Mouse (Mus musculus): ENCODE results near the gene Appl1. TPM values are rescaled to one million over a fixed set of nuclear protein-coding genes. Genes with fewer than 3 reads are reported as not detected.

Appl1 gene
- polyA plus RNA-seq, 1 experiment from 2014 or later: 26.1 TPM

DNA sequence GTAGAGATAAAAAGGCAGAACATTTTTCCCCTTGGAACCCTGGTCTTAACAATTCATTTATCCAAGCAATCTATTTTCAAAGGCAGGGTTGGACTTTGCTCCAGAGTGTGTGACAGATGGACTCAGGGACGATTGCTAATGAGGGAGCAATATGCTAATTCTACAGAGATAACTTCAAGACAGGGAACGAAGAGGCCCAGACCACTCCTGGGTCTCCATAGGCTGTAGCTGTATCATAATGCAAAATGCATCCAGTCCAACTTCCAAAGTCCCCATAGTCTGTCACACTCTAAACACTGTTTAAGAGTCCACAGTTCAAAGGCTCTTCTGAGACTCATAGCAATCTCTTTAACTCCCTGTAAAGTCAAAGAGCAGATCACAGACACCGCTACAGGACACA is 83.8 kb downstream of the Appl1 start:
- no peaks in the 10 kb centered on the region for H3K4me1 ChIP-seq
- no peak for DNase-seq (ENCODE audit: low spot score)
- no peak overlapping the region for H3K27ac ChIP-seq (replicated peaks)
- no peaks in the 10 kb centered on the region for H3K27me3 ChIP-seq (ENCODE audit: low read depth, poor library complexity, severe bottlenecking)
- no peak overlapping the region for H3K4me3 ChIP-seq
- 78% methylated on average over 3 of the region's 3 CpGs for WGBS
- no peaks in the 10 kb centered on the region for H3K36me3 ChIP-seq
- no peaks in the 10 kb centered on the region for H3K9me3 ChIP-seq (replicated peaks)

DNA sequence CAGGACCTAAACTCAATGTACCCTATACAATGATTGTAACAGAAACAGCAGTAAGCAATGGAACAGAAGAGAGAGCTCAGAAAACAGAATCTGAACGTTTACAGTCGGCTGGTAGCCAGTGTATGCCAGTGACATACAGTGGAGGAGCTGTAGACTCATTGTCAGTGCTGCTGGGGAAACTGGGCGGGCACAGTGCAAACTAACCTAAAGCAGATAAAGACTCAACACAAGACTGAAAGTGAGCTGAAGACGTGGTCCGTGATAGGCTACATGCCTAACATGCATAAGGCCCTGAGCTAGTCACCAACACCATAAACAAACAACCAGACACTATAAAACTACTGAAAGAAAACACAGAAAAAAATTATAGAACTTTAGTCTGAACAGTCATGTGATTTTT is 89.3 kb downstream of the Appl1 start:
- Histone ChIP-seq H3K4me3 (no peak overlapping the region), H3K36me3 (no peaks in the 10 kb centered on the region), H3K4me1 (no peaks in the 10 kb centered on the region), H3K27me3 (ENCODE audit: low read depth, poor library complexity, severe bottlenecking) (no peaks in the 10 kb centered on the region), H3K27ac (replicated peaks) (no peak overlapping the region), H3K9me3 (replicated peaks) (no peaks in the 10 kb centered on the region)
- 89% methylated on average over 5 of the region's 5 CpGs for WGBS
- DNase-seq (ENCODE audit: low spot score): no peak

DNA sequence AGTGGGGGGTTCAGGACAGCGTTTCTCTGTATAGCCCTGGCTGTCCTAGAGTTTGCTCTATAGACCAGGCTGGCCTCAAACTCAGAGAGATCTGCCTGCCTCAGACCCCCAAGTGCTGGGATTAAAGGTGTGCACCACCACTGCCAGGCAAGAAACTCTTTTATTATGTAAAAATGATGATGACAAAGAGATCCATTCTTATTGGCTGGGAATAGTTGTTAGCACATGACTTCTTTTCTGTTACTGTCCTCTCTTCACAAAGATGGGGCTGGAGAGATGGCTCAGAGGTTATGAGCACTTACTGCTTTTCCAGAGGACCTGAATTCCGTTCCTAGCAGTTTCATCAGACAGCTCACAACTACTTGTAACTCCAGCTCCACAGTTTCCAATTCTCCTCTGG is 91.1 kb downstream of the Appl1 start:
- Histone ChIP-seq H3K36me3 (no peaks in the 10 kb centered on the region), H3K27ac (replicated peaks) (no peak overlapping the region), H3K9me3 (replicated peaks) (no peaks in the 10 kb centered on the region), H3K27me3 (ENCODE audit: low read depth, poor library complexity, severe bottlenecking) (no peaks in the 10 kb centered on the region), H3K4me1 (no peaks in the 10 kb centered on the region), H3K4me3 (no peak overlapping the region)
- no peak for DNase-seq (ENCODE audit: low spot score)
- 87% methylated on average over 2 of the region's 2 CpGs for WGBS

DNA sequence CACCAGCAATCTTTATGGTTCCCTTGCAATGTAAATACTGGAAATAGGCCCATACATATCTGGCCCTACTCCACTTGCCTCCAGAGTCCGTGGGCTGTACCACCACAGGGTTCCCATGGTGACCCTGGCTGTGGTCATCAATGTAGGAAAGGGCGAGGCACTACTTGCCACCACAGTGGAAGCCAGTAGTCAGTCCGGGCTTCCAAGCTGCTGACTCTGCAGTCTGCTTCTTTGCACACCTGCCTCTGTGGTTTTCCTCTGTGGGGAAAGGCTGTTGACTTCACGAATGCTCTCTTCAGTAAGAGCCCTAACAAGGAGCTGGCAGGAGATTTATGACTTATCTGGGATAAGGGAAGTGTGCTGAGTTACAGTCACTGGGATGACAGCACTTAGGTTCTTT is 92.3 kb downstream of the Appl1 start:
- H3K27ac ChIP-seq (replicated peaks): no peak overlapping the region
- 82% methylated on average over 4 of the region's 4 CpGs for WGBS
- no peak overlapping the region for H3K4me3 ChIP-seq
- H3K27me3 ChIP-seq (ENCODE audit: low read depth, poor library complexity, severe bottlenecking): no peaks in the 10 kb centered on the region
- no peak for DNase-seq (ENCODE audit: low spot score)
- H3K9me3 ChIP-seq (replicated peaks): no peaks in the 10 kb centered on the region
- H3K4me1 ChIP-seq: no peaks in the 10 kb centered on the region
- H3K36me3 ChIP-seq: no peaks in the 10 kb centered on the region

Other genes starting within 250 kb of the Appl1 start
- not detected in 2 replicates for gene Asb14, start 76.7 kb downstream of the Appl1 start, polyA plus RNA-seq (2016; fragmentation: Nextera tagmentation; extraction: Ambion mirVana)
- gene Hesx1, start 23.2 kb upstream of the Appl1 start, polyA plus RNA-seq (2016; fragmentation: Nextera tagmentation; extraction: Ambion mirVana): 0.39 and 1.1 TPM in 2 replicates
- 6.4 and 7.6 TPM in 2 replicates for gene Il17rd, start 67.7 kb upstream of the Appl1 start, polyA plus RNA-seq (2016; fragmentation: Nextera tagmentation; extraction: Ambion mirVana)
- 1.6 and 1.9 TPM in 2 replicates for gene Arhgef3, start 143.7 kb upstream of the Appl1 start, polyA plus RNA-seq (2016; fragmentation: Nextera tagmentation; extraction: Ambion mirVana)